Mouse (Mus musculus) left cerebral cortex, adult 8-10 months (tissue): Measurements from ENCODE around the gene Shc3. TPM values are rescaled to one million over a fixed set of nuclear protein-coding genes. Genes with fewer than 3 reads are reported as not detected.

Experiments used
- DNase-seq, 2 experiments: peaks; one replicate each; pipeline ENCODE4 v3.0.0; 2022; ENCODE audit warnings: low spot score in 2 of 2
- total RNA-seq, 4 experiments: library from RNA; stranded (reverse); gene quantifications; 2 replicates each; pipeline ENCODE4 v1.2.4; 2022

Shc3 gene
- total RNA-seq, 4 experiments from 2014 or later = 153 to 205 (median 182) TPM

DNA sequence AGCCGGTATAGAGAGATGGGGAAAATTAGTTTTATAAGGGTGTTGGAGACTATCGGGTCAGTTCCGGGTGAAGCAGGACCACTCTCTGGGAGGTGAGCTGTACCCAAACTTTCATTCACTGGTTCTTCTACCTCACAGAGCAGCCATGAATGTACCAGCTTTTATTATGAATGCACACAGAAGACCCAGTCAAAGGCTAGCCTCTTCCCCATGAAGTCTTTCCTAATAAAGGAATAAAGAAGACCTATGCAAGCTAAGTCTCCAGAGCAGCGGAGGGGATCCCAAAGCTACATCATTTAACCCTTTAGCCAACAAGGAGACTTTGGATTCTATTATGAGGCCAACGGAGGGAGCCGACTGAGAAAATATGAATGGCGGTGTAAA is 458 bp upstream of the Shc3 start:
- DNase-seq = no peak

DNA sequence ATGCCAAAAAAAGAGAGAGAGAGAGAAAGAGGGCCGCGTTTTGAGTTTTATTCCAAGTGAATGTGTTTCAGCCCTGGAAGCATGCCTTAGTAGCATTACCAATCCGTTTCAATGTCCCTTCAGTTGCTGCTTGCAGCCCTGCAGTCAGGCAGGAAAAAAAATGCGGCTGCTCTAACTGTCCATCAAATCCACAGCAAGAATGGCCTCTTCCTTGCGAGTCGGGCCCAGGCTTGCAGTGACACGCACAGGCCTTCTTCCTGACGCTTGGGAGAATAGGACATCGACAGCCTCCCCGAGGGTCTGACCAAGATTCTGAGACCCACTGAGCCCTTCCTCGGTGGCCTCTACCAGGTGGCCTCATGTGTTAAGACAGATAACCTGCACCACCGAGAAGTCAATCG is 718 bp downstream of the Shc3 start:
- DNase-seq = no peak

DNA sequence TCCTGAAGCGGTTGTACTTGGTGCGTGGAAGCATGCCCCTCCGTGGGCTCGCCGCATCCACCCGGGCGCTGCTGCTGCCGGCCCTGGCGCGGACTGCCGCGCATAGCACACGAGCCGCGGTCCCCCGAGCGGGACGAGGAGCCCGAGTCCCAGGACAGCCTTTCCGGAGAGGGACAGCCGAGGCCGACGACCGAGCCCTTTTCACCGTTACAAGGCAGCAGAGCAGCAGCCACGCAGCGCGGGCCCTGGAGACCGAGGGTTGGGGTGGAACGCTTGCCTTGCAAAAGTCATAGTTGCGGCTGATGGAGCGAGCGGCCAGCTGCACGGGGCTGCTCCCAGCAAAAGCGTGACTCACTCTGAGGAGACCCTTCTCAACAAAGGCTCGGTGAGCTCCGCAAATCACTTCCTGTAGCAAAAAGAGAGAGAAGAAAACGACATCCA is 1.8 kb downstream of the Shc3 start:
- no peak for DNase-seq

DNA sequence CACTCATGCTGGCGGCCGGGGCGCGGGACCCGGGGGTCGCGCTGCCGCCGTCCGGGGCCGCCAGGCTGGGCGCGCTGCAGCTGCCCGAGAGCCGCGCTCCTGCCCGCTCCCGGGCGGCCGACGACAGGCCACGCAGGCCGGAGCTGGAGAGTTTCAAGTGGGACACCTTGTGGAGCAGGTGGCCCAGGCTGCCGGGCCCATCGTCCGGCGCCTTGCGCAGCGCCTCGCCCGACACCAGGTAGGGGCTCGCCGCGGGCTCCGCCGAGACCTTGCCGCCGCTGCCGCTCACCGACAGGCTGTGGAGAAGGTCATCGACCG is 2.2 kb downstream of the Shc3 start:
- no peak for DNase-seq

DNA sequence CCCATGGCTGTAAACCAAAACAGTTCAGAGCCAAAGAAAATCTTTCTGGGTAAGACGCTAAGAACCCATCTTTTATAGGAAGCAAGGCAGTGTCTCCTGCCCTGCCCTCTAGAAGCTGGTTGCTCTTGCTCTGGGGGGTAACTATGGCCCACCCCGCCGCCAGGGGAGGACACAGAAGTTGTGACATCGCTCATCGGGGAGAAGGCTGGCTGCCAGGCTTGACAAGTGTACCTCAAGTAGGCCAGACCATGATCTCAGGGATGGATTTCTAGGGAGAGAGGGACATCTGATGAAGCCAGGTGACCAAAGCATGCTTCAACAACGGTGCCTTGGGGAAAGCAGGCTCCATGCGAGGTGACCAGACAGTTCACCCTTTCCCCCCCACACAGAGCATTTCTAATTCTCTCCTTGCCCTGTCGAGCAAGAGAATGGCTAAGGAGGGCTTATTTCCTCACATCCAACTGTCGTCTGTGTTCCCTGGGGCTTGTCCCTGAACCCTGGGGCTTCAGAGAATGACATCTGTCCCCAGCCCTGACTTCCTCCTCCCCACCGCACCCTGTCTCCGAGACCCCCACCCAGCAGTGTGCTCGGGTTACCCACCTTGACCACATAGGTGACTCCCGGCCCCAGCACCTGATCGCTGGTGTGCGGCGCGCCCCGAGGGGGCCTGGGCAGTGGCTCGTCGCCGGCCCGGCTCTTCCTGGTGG is 2.7 kb downstream of the Shc3 start:
- DNase-seq = no peak

DNA sequence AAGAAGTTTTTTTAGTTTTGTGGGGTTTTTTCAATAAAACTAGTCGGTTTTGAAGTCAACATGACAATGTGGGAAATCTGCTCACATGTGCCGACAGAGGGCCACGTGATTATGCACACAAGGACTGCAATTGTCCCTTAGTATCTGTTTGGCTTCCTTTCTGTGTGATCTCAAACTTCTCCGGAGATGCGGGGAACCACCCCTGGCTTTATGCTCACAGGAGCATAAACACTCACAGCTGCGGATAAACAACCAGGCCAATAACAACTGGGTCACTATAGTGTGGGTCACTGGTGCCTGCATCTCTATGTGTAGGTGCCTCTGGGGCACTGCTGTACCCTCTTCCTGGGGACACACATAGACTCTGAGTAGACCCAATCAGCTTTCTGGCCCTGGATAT is 4.5 kb downstream of the Shc3 start:
- DNase-seq = no peak

DNA sequence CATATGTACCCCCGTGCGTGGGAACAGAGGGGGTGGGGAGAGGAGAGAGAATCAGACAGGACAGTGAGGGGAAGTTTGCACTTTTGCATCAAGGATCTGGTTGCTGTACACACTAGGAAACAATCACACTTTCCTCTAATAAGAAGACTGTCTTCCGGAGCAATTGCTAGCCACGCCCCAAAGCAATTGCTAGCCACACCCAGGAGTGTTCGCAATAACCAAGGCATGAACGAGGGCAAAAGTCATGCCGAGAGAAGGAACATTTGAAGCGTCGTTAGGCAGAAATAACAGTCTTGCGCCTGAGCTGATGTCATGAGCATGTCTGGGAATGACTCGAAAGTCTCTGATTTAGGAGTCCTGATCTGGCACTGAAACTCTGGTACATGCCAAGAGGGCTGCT is 15.9 kb downstream of the Shc3 start:
- DNase-seq = no peak

DNA sequence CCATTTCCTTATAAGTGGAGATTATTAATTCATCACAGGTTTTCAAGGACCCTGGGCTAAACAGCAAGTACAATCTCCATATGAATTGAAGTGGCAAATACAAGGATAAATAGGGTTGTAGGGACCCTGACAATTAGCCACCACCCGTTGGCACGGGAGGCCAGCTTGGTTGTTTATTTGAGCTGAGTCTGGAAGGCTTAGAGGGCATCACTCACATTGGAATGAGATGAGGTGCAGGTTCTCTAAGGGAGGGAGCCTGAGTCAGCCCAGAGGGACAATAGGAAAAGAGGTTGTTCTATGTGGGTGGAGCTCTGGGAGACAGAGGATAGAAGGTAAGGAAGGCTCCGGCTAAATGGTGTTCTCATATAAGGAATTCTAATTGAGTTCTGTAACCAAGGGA is 17.0 kb downstream of the Shc3 start:
- no peak for DNase-seq

DNA sequence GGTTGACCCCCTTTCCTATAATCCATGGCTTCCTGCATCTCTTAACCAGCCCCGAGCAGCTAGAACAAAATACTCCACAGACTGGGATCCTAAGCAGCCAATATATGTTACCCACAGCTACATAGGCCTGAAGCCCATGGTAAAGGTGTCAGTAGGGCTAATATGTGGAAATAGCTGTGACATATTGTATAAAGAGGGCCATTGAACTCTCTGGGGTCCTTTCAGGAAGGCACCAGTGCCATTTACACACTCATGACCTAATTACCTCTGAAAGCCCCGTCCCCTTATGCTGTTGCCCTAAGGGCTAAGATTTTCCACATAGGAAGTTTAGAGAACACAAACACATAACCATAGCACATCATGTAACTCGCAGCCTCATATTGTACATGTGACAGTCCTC is 17.4 kb downstream of the Shc3 start:
- DNase-seq = no peak

DNA sequence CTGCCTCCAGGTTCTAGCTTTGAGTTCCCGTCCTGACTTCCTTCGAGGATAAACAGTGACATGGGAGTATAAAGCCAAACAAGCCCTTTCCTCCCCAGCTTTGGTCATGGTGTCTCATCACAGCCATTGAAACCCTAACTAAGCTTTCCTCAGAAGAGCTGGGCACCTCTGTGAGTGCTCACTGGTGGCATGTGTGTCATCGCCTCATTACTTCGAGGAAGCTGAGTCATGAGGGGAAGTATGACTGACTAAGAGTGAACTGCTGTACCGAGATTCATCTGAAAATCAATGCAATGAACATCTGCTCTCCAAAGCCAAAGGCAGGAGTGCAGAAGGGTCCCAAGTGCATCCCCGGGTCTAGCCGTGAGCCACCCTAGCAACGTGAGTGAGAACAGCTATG is 29.4 kb downstream of the Shc3 start:
- DNase-seq = no peak

DNA sequence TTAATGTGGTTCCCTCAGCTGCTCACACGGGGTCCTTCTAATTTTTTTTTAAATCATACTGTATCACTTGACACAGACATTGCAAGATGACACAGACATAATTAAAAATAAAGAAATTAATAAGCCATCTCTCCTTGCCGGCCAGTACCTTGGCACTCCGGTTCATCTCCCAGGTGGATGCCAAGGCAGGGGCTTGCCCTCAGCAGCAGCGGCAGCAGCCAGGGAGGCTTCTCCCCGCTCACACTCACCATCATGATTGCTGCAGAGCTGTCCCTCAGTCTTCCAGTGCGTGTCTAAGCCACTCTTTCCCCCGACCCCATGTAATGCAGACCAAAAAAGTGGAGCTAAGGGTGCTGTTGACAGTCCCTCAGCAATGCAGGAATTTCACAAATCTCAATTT is 33.9 kb downstream of the Shc3 start:
- DNase-seq = no peak

DNA sequence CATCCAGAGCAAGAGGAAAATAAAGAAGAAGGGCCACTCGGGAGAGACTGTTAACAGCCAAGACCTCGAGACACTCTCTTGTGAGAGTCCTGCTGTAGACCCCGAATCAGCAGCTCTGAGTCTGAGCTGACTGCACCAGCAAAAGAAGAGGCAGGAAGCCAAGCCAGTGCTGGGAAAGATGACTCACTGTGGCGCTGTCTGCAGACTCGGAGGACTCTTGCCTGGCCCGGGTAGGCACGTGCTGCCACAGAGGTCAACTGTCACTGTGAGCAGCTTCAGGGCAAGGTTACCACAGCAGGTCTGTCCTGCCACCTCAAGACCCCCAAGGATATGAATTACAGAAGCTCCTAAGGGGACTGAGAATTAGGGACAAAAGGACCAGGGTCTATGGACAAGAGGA is 42.7 kb downstream of the Shc3 start:
- peak in 1 of 2 experiments; percentile 60 for DNase-seq

DNA sequence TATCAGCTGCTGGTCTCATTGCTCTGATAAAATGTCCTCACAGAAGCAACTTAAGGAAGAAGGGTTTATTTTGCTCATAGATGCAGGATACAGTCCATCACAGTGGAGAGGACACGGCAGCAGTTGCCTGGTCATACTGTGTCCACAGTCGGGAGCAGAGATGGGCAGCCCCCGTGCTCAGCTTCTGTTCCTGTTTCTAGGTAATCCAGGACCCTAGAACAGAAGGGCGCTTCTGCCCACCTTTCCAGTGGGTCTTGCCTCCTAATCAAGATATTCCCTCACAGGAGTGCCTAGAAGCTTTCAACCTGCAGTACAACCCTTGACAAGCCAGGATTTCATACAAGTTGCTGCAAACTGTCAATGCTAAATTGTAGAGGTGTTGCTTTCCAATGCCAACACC is 44.9 kb downstream of the Shc3 start:
- DNase-seq = no peak

DNA sequence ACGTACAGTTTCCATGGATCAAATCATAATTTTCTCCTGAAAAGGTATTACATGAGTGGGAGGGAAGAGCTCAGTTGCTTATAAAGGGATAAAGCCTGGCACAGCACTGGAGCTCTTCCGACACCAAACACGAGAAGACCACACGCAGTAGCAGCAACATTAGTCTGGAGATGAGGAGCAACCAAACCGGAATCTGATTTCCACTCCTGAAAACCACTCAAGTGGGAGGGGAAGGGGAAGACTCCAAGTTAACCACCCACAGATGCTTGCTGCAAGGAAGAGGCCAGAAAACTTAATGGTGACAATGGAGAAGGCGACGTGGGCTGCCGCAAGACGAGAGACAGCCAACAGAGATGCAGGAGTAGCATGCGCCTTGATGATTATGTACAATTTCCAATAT is 45.9 kb downstream of the Shc3 start:
- no peak for DNase-seq

DNA sequence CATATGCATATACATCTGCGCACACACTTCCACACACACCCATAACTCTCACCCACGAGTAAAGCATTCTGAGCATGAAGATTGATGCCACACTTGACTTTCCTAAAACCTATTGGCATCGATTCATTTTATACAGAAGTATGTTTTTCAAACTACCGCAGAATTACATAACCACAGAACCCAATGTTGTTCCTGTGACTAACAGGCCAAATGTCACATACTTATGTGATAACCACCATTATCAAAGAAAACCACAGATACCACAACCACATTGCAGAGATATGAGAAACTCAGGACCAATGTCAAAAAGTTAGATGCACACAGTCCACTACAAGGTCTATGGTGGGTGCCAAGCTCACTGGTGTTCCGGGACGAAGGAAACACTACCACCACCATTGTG is 50.3 kb downstream of the Shc3 start:
- no peak for DNase-seq

DNA sequence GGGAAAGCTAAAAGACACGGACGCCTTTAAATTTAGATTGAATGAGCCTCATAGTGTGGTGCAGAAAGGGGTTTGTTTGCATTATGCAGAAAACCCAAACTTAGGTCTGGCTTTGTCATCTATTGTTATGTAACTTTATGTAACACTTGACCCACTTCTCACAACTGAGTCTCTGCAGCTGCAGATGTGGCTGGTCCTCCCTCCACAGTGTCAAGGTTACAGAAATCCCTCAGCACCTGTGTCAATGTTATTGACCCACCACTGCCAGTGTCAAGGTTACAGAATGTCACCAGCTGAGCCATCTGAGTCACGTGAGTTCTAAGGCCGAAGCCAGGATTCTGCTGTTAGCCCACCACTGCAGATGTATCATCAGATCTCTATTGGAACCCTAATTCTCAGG is 51.3 kb downstream of the Shc3 start:
- no peak for DNase-seq

DNA sequence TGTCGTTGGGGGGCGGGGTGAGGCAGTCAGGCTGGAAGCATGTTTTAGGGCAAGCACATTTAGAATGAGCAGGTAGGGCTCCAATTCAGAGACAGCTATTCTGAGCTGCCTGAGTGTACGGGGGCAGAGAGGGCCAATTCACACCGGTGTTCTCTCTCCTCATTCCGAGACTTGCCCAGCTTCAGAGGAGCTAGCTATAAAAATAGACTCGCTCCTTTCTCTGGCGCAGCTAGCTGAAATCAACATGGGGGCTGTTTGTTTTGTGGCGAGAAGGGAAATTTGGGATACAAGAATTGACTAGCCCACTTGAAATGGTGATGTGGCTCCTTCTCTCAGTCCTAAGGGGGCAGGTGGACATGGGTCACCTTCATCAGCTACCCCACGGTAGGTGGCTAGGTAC is 60.4 kb downstream of the Shc3 start:
- no peak for DNase-seq

DNA sequence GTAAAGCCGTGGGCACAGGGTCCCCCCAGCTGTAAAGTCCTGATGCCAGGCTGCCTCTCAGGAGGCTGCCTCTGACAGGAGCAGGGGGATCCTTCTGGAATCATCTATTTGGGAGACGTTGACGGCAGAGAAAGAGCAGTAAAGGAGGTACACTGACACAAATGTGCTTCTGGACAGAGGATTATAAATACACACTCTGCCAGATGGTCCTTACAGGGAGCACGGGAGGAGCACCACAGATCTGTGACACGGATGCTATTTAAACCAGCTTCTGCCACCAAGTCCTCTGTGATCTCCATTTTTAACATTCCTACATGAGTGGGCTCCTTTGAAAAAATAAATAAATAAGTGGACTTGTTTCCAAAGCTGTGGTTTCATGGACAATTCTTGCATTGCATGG is 63.5 kb downstream of the Shc3 start:
- no peak for DNase-seq

DNA sequence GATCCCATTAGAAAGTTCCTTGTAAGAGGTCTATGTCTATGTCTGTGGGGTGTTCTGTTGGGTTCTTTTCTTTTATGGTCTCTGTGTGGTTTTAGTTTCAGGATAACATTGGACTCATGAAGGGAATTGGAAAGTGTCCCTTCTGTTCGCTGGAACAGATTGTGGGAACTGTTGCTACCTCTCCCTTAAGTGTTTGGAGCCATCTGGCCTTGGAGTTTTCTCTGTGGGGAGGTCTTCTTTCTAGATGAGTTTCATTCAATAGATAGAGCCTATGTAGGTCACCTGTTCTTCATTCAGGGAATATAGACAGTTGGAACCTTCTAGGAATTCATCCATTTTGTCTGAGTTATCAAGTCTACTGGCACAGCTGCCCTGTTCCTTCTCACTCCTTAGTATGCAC is 69.5 kb downstream of the Shc3 start:
- DNase-seq = no peak

DNA sequence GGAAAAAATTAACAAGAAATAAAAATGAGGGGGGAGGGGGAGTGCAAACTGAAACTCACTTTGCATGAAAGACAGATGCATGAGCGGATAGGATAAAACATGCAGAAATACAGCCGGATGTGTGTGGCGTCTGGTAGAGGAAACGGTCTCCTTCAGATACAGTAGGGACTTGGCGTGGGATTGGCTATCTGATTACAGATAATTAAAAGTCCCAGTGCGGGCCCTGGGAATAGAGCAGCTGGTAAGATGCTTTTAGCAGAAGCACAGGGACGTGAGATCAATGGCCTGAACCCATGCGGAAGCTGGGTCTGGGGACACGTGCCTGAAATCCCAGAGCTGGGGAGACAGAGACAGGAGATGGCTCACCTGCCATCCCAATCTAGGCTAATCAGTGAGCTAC is 75.5 kb downstream of the Shc3 start:
- peak in 1 of 2 experiments; percentile 3 for DNase-seq

DNA sequence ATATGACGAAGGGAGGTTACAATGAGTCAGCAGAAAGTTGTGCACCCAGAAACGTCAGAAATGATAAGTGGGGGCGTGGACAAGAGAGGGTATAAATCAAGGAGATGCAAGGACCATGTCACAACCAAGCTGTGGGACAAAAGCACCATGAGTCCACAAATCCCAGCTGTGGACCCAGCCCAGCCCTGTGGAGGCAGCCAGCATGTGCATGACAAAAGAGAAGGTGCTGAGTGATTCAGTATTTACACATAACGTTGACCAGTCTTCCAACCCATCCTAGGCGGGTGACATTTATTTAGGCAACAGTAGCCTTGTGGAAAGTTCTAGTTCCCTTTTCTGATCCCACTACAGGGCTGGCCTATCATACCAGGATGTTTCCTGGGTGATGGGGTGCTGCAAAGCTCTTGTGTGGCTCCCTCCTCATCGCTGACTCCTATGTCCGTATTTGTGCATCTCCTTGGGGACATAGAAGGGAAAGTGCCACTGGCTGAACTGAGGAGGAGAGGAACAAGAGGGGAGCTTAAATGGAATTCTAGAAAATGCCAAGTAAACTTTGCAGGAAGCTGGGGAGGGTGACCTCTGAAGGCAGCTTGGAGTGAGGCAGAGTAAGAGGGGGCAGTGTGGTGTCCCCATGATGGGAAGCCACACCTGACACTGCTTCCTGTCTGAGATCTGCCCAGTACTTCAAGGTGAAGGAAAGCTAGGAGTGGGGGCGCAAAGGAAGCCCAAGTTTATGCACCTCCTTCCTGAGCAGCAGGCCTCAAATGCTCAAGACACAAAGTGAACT is 77.4 kb downstream of the Shc3 start:
- DNase-seq = peak in 1 of 2 experiments; percentile 3

DNA sequence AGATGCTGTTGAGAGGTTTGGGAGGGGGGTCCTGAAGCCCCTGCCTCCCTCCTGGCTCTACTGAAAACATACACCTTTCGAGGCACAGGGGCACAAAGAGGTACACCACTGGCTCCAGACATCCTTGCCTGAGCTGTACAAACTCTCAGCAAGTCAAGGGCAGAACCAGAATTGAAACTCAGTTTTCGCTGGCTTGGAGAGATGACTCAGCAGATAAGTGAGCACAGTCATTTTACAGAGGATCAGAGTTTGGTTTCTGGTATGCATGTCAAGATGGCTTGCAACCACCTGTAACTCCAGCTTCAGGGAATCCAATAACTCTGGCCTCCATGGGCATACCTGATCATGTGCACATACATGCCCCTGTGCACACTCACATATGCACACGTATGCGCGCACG is 79.0 kb downstream of the Shc3 start:
- no peak for DNase-seq

DNA sequence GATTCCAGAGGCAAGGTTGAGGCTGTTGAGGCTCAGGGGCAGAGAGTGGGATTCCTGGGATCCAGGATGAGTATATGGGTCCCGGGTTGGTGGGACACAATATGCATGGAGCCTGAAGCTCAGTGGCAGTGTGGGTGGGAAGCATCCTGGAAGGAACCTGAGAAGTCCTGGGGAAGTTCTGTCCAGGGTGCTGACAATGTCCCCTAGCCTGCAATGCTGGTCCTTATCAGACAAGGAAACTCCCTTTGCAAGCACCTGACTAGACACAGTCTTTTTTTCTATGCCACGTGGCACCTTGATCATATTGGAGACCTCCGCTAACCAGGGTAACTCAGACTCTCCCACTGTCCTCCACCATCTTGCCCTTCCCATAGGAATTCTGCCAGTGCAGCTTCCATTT is 80.3 kb downstream of the Shc3 start:
- no peak for DNase-seq
